Mouse (Mus musculus) midbrain, embryonic 11.5 days (tissue): Measurements from ENCODE around the gene Ahnak. TPM values are rescaled to one million over a fixed set of nuclear protein-coding genes. Genes with fewer than 3 reads are reported as not detected.

Experiments used
- ATAC-seq: fragments of 200-750 bp; cut with Nextera tagmentation; 2 replicates; pipeline ENCODE4 v1.8.0; 2017; ENCODE audit warnings: moderate TSS enrichment, moderate library complexity; ENCODE audit not compliant: low FRiP score
- DNase-seq: peaks from one replicate; pipeline ENCODE4 v3.0.0; 2015; ENCODE audit warnings: low spot score; ENCODE audit errors: missing footprints
- H3K27ac ChIP-seq: fragments of 300-500 bp; sonication (generic); 2 replicates; pipeline ENCODE4 v1.5.1; 2014; ENCODE audit warnings: low read depth, low read length
- H3K27me3 ChIP-seq: fragments of 300-500 bp; sonication (generic); 2 replicates; pipeline ENCODE4 v1.6.1; 2014; ENCODE audit warnings: mild to moderate bottlenecking, low read length, moderate library complexity, mixed read lengths; ENCODE audit not compliant: control insufficient read depth, insufficient read depth
- H3K36me3 ChIP-seq: fragments of 300-500 bp; sonication (generic); 2 replicates; pipeline ENCODE4 v1.6.1; 2014; ENCODE audit warnings: mild to moderate bottlenecking, low read length, moderate library complexity, mixed read lengths; ENCODE audit not compliant: control insufficient read depth, insufficient read depth
- H3K4me1 ChIP-seq: fragments of 300-500 bp; sonication (generic); 2 replicates; pipeline ENCODE4 v1.6.1; 2014; ENCODE audit warnings: low read length; ENCODE audit not compliant: control insufficient read depth, insufficient read depth
- H3K4me2 ChIP-seq: fragments of 300-500 bp; sonication (generic); 2 replicates; pipeline ENCODE4 v1.6.1; 2014; ENCODE audit warnings: mild to moderate bottlenecking, moderate library complexity
- H3K4me3 ChIP-seq: fragments of 300-500 bp; sonication (generic); 2 replicates; pipeline ENCODE4 v1.5.1; 2014; ENCODE audit warnings: low read depth, low read length
- H3K9ac ChIP-seq: fragments of 300-500 bp; sonication (generic); 2 replicates; pipeline ENCODE4 v1.6.1; 2014; ENCODE audit warnings: low read length
- H3K9me3 ChIP-seq: fragments of 300-500 bp; sonication (generic); 2 replicates; pipeline ENCODE4 v1.6.1; 2016; ENCODE audit warnings: low read length; ENCODE audit not compliant: control insufficient read depth
- WGBS: fragments of 180-500 bp; shearing (Covaris S2); extraction: QIAGEN DNeasy Blood & Tissue Kit; methylation state at CpG from one replicate; pipeline ENCODE4 v1.1.7; 2014; 5-methylcytosine and 5-hydroxymethylcytosine counted together
- polyA plus RNA-seq: library from polyadenylated mRNA; unstranded; fragments of >200 nt; fragmentation: Nextera tagmentation; extraction: Ambion mirVana; gene quantifications from 2 replicates; pipeline ENCODE4 v1.2.1, GENCODE M21; 2014

Ahnak gene
- 5.0 and 6.3 TPM in 2 replicates for polyA plus RNA-seq

DNA sequence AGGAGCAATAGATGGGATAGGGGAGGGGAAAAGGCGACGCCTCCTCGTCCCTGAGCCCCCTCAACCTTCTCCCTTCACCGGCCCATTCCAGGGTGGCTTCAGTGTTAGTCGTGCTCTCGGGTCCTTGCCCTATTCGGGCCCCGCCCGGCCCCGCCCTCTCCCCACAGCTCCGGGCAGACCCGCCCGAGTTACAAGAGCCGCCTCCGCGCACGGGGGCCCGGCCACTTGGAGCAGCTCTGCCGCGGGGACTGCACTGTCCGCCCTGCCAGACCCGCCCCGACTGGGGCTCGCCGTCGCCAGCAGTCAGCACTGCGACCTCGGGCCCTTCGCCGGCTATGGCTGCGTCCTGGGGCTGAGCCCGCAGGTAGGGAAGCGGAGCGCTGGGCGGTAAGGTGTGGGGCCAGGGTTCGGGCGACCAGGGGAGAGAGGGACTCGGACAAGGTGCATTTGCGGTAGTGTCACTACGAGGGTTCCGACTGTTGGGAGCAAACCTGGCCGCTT, at the start of gene Ahnak:
Gene Ahnak (plus strand): TSS at position 219 of the 501 bp plus-strand sequence.
- peak; percentile 41 for ATAC-seq
- Histone ChIP-seq H3K4me2 (peak within 1 kb of the TSS; percentile 83), H3K9ac (peak within 1 kb of the TSS; percentile 61), H3K4me1 (peaks cover 23% of the 10 kb centered on the region), H3K4me3 (peak within 1 kb of the TSS; percentile 46), H3K27me3 (peaks cover 20% of the 10 kb centered on the region), H3K36me3 (no peaks in the 10 kb centered on the region), H3K9me3 (no peaks in the 10 kb centered on the region), H3K27ac (no peak within 1 kb of the TSS)
- WGBS: under 1% methylated on average over 41 of the region's 42 CpGs
- DNase-seq: no peak

DNA sequence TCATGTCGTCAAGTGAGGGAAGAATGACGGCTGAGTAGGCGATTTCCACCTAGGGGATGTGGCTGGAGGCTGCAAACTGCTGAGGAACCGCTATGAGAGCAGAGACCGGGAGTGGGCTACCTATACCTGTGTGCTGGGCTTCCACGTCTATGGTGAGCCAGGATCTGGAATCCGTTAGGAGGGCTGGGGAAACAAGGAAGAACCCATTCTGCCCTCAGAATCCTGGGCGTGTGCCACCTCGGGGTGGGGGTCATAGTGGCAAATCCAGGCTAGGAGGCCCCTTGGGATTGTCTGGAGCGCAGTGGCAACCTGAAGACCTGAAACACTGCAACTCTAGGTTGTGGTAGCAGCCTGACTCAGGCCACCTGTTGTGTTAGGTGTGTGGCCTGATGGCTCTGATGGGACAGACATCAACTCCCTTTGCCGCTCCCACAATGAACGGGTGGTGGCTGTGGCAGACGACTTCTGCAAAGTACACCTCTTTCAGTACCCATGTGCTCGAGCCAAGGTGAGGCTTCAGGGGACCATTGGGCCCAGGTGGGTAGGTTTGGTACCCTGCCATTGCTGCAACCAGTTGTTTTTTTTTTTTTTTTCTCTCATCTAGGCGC, 48.5 kb upstream of the Ahnak start:
- Histone ChIP-seq H3K4me2 (peak overlapping the region; percentile 73; the same call in 1 of the 2 replicates), H3K27ac (no peak overlapping the region), H3K36me3 (peaks cover 5% of the 10 kb centered on the region; the same call in 1 of the 2 replicates), H3K4me3 (peak overlapping the region; percentile 98; the same call in 1 of the 2 replicates), H3K4me1 (peaks cover 15% of the 10 kb centered on the region), H3K27me3 (no peaks in the 10 kb centered on the region), H3K9me3 (no peaks in the 10 kb centered on the region), H3K9ac (peak overlapping the region; percentile 95)
- DNase-seq: no peak
- WGBS: 82% methylated on average over 15 of the region's 15 CpGs
- peak; percentile 0 for ATAC-seq

DNA sequence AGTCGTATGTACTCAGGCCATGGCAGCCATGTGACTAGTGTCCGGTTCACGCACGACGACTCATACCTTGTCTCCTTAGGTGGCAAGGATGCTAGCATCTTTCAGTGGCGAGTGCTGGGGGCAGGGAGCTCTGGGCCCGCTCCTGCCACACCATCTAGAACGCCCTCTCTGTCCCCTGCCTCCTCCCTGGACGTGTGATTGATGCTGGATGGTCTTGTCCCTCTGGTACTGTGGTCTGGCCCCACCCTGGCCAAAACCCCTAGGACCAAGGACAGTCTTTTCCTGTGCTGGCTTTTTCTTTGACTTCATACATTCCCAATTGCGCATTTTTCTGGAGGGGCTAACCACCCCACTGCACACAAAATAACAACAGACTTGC, 48.0 kb upstream of the Ahnak start:
- no peaks in the 10 kb centered on the region for H3K27me3 ChIP-seq
- 31% methylated on average over 10 of the region's 10 CpGs for WGBS
- H3K4me3 ChIP-seq: peak overlapping the region; percentile 98
- peak overlapping the region; percentile 73 for H3K4me2 ChIP-seq
- ATAC-seq (peak; percentile 45), DNase-seq (peak; percentile 91)
- H3K36me3 ChIP-seq: peaks cover 6% of the 10 kb centered on the region; the same call in 1 of the 2 replicates
- H3K9ac ChIP-seq: peak overlapping the region; percentile 95
- no peaks in the 10 kb centered on the region for H3K9me3 ChIP-seq
- peaks cover 15% of the 10 kb centered on the region for H3K4me1 ChIP-seq
- peak overlapping the region; percentile 67 for H3K27ac ChIP-seq

DNA sequence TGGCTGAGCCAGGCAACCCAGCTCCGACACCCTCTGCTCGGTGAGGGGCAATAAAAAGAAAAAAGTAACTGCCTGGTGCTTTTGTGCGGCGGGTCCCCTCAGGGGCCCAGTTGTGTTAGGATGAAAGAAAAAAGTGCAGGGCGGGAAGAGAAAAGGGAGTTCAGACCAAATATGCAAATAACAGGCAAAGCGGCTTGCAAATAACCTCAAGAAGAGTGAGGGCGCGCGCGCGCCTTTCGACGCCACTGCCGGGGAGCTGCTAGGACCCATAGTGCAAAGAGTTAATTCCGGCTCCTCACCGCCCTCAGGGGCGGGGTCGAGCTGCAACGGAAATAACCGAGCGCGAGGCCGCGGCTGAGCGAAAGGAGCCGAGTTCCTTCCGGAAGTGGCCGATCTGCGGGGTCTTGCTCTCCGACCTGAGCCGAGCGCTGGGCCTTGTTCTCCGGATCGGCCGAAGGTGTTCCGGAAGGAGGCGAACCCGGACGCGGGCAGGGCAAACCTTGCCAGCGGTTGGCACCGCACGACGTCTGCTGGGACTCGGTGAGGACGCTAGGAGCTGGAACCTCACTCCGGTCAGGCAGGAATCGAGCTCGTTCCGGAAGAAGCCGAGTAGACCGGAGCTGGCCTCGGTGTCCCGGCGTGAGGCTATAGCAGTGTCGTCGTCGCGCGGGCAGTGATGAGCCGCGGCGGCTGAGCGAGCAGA, 47.4 kb upstream of the Ahnak start, which contains the start of gene Mta2:
Gene Mta2 (plus strand): TSS at position 361 of the 703 bp plus-strand sequence.
- H3K4me1 ChIP-seq: peaks cover 15% of the 10 kb centered on the region
- H3K27me3 ChIP-seq: no peaks in the 10 kb centered on the region
- WGBS: under 1% methylated on average over 64 of the region's 64 CpGs
- H3K4me2 ChIP-seq: peak within 1 kb of the TSS; percentile 73
- peak; percentile 96 for ATAC-seq
- peak within 1 kb of the TSS; percentile 95 for H3K9ac ChIP-seq
- peak within 1 kb of the TSS; percentile 95 for H3K27ac ChIP-seq
- H3K36me3 ChIP-seq: peaks cover 10% of the 10 kb centered on the region
- no peaks in the 10 kb centered on the region for H3K9me3 ChIP-seq
- H3K4me3 ChIP-seq: peak within 1 kb of the TSS; percentile 98
- peak; percentile 100 for DNase-seq

DNA sequence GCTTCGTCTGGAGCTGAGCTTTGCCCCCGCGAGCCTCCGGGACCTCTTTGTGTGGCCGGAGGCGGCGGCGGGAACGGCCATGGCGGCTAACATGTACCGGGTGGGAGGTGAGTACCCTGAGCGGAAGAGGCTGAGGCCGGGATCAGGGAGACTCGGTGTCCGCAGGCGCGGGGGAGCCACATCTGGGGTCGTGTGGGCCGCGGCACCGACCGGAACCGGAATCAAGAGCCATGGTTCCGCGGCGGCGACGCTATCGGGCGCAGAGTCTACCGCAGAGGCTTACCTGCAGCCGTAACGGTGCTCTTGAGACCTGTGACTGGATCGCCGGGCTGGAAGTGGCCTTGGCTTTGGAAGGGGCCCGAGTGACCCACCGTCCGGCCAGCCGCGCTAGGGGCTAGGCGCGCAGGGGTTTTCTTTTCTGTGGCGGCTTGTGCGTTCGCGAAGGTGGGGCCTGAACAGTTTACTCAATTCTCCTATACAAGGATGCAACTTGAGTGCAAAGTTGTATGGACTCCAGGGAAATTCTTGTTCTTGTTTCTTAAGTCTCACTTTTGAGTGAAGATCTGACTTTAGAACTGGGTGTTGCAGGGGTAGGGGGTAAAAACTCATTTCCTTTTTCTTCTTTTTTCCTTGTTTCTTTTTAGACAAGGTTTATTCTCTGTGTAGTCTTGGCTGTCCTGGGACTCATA, 46.7 kb upstream of the Ahnak start:
- peak overlapping the region; percentile 95 for H3K27ac ChIP-seq
- ATAC-seq: peak; percentile 66
- DNase-seq: peak; percentile 95
- peaks cover 15% of the 10 kb centered on the region for H3K4me1 ChIP-seq
- H3K27me3 ChIP-seq: no peaks in the 10 kb centered on the region
- no peaks in the 10 kb centered on the region for H3K9me3 ChIP-seq
- peak overlapping the region; percentile 73 for H3K4me2 ChIP-seq
- peak overlapping the region; percentile 98 for H3K4me3 ChIP-seq
- H3K9ac ChIP-seq: peak overlapping the region; percentile 95
- H3K36me3 ChIP-seq: peaks cover 12% of the 10 kb centered on the region
- under 1% methylated on average over 44 of the region's 46 CpGs for WGBS

DNA sequence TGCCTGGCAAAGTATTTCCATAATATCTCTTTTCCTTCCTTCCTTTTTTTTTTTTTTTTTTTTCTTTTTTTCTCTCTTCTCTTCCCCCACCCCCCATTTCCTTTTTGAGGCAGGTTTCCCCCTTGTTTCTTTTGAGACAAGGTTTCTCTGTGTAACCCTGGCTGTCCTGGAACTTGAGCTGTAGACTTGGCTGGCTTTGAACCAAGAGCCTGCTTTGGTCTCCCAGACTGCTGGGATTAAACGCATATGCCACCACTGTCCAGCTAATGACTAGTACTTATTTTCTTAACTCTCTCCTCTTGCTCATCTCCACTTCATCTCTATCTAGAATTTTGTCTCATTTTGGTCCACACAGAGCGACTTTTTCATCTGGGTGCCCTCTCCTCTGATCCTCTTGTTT, 46.0 kb upstream of the Ahnak start:
- H3K9ac ChIP-seq: peak overlapping the region; percentile 95

DNA sequence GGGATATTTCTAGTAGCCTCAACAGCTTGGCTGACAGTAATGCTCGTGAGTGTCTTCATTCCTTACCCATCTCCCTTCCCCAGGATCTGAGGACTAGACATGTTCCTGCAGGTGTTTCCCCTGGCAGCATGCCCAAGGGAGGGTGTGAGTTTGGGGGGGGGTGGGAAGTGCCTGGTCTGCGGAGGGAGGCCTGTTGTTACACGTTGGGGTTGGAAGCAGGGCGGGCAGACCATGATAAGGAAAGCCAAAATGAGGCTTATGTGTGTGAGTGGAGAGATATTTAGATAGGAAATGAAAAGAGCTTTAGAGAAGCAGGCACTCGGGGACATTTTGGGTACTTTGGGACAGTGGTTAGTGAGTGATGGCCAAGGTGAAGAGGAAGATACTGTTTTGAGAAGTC, 45.0 kb upstream of the Ahnak start:
- ATAC-seq (no peak), DNase-seq (peak; percentile 61)
- H3K9me3 ChIP-seq: no peaks in the 10 kb centered on the region
- peaks cover 15% of the 10 kb centered on the region for H3K4me1 ChIP-seq
- no peak overlapping the region for H3K4me3 ChIP-seq
- H3K4me2 ChIP-seq: no peak overlapping the region
- peak overlapping the region; percentile 16 for H3K9ac ChIP-seq
- H3K27ac ChIP-seq: no peak overlapping the region
- H3K36me3 ChIP-seq: peaks cover 27% of the 10 kb centered on the region
- no peaks in the 10 kb centered on the region for H3K27me3 ChIP-seq
- 83% methylated on average over 5 of the region's 5 CpGs for WGBS

More for the DNA sequence above, 46.0 kb upstream of the Ahnak start:
- no peaks in the 10 kb centered on the region for H3K9me3 ChIP-seq
- WGBS: 79% methylated on average over 2 of the region's 2 CpGs
- ATAC-seq (no peak), DNase-seq (peak; percentile 82)
- H3K4me1 ChIP-seq: peaks cover 15% of the 10 kb centered on the region
- H3K27ac ChIP-seq: no peak overlapping the region
- H3K36me3 ChIP-seq: peaks cover 19% of the 10 kb centered on the region
- H3K27me3 ChIP-seq: no peaks in the 10 kb centered on the region
- H3K4me3 ChIP-seq: peak overlapping the region; percentile 98
- peak overlapping the region; percentile 73 for H3K4me2 ChIP-seq

DNA sequence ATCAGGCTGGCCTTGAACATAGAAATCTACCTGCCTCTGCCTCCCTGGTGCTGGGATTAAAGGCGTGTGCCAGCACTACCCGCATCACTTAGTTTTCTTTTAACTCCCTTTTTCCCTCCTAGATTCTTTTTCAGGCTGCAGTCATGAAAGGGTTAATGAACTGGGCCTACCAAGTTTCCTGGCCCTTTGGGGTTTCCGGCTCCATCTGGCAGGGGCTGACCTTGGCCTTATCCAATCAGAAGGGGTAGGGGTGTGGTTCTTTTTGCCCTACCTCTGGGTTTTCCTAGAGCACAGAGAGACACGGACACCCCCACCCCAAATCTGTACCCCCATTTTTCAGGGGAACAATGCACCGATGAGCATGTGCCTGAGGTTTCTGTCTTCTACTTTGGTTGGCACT, 44.3 kb upstream of the Ahnak start:
- peaks cover 30% of the 10 kb centered on the region for H3K36me3 ChIP-seq
- H3K4me1 ChIP-seq: peaks cover 15% of the 10 kb centered on the region
- 60% methylated on average over 5 of the region's 5 CpGs for WGBS
- peak overlapping the region; percentile 4; the same call in 1 of the 2 replicates for H3K4me3 ChIP-seq
- ATAC-seq (no peak), DNase-seq (peak; percentile 94)
- H3K4me2 ChIP-seq: 0 out of 2 replicates have a peak overlapping the region, but pooled peaks have one; percentile 11
- H3K27me3 ChIP-seq: no peaks in the 10 kb centered on the region
- H3K9me3 ChIP-seq: no peaks in the 10 kb centered on the region
- H3K9ac ChIP-seq: no peak overlapping the region
- no peak overlapping the region for H3K27ac ChIP-seq
